ENCODE assay signal across 8 mouse cellular contexts in genomic region chr16:20611357-20612227, GRCm38 (mm10). TPM values are rescaled to one million over a fixed set of nuclear protein-coding genes. Genes with fewer than 3 reads are reported as not detected.
DNase-seq lines count a peak whose midpoint lies in the region; ATAC-seq and TF ChIP-seq lines count a peak whose summit lies in the region.

Gene Eef1akmt4, plus strand, starts transcription at chr16:20611593.
Gene Gm49333, plus strand, starts transcription at chr16:20611610.
Gene Alg3, minus strand, starts transcription at chr16:20611735.

- peak within 1 kb of the TSS; percentile 74 for H3K9ac ChIP-seq in CH12.LX (ENCODE audit: insufficient read depth, low read depth)
- peak within 1 kb of the TSS; percentile 82 for H3K9ac ChIP-seq in heart, embryonic 15.5 days
- peak within 1 kb of the TSS; percentile 84 for H3K9ac ChIP-seq in liver, postnatal 0 days (replicated peaks)
- peak within 1 kb of the TSS; percentile 92 for H3K9ac ChIP-seq in neural tube, embryonic 13.5 days

- TF ChIP-seq EP300 in CH12.LX (IDR thresholded peaks at IDR 0.05; ENCODE audit: low read length), result no peak
- TF ChIP-seq EP300 in liver, postnatal 0 days (IDR thresholded peaks at IDR 0.05; ENCODE audit: low read depth), result no peak; the same call in 1 of the 2 replicates

- H3K4me3 ChIP-seq in CH12.LX (replicated peaks in 1 of 3; ENCODE audit: low read depth in 2 of 3, low read length in 2 of 3, poor library complexity in 1 of 3), result peak within 1 kb of the TSS; percentile 70 to 86 (median 79)
- H3K4me3 ChIP-seq in heart, embryonic 15.5 days, result peak within 1 kb of the TSS; percentile 83
- peak within 1 kb of the TSS; percentile 81 for H3K4me3 ChIP-seq in liver, postnatal 0 days (ENCODE audit: low read depth, low read length)
- peak within 1 kb of the TSS; percentile 84 for H3K4me3 ChIP-seq in neural tube, embryonic 13.5 days

- in situ Hi-C loops in CH12.LX (cut with MboI; ENCODE audit: low pct_ligation_motif_present, low pct_unique_long_range_greater_than_20kb, low sequenced_read_pairs), result loop anchor here (5.0 to 10.0 kb wide), 2 partner anchors 64 to 317 kb away; partner anchors contain the start of gene Abcf3

- TF ChIP-seq POLR2A in CH12.LX (IDR thresholded peaks at IDR 0.05; ENCODE audit: low read depth, low read length), result peak; percentile 94

- peak within 1 kb of the TSS; percentile 98 for H3K4me2 ChIP-seq in CH12.LX (ENCODE audit: insufficient read depth, low read depth, poor library complexity, severe bottlenecking)
- peak within 1 kb of the TSS; percentile 90 for H3K4me2 ChIP-seq in heart, embryonic 15.5 days
- H3K4me2 ChIP-seq in liver, postnatal 0 days (ENCODE audit: low read depth, low read length), result peak within 1 kb of the TSS; percentile 80
- H3K4me2 ChIP-seq in neural tube, embryonic 13.5 days, result peak within 1 kb of the TSS; percentile 84

- 2% methylated on average over 41 of the region's 41 CpGs for WGBS in heart, embryonic 15.5 days
- WGBS in liver, postnatal 0 days (ENCODE audit: insufficient replicate concordance), result 2% methylated on average over 41 of the region's 41 CpGs
- 2% methylated on average over 41 of the region's 41 CpGs for WGBS in neural tube, embryonic 13.5 days

- no peaks in the 10 kb centered on the region for H3K9me3 ChIP-seq in CH12.LX (replicated peaks; ENCODE audit: low read length)
- no peaks in the 10 kb centered on the region for H3K9me3 ChIP-seq in heart, embryonic 15.5 days (replicated peaks)
- H3K9me3 ChIP-seq in liver, postnatal 0 days (ENCODE audit: low read length), result no peaks in the 10 kb centered on the region
- no peaks in the 10 kb centered on the region for H3K9me3 ChIP-seq in neural tube, embryonic 13.5 days

- peaks cover 21 to 56% of the 10 kb centered on the region in 2 experiments for H3K36me3 ChIP-seq in CH12.LX (replicated peaks in 1 of 2; ENCODE audit: control insufficient read depth in 1 of 2, insufficient read depth in 1 of 2, low read length in 1 of 2)
- peaks cover 6% of the 10 kb centered on the region for H3K36me3 ChIP-seq in heart, embryonic 15.5 days
- peaks cover 13% of the 10 kb centered on the region; the same call in 1 of the 2 replicates for H3K36me3 ChIP-seq in liver, postnatal 0 days (replicated peaks; ENCODE audit: insufficient read depth, low read length)
- peaks cover 26% of the 10 kb centered on the region for H3K36me3 ChIP-seq in neural tube, embryonic 13.5 days

- no peak for TF ChIP-seq CTCF in CH12.LX (conservative IDR thresholded peaks at IDR 0.05 in 1 of 2, IDR thresholded peaks at IDR 0.05 in 1 of 2; ENCODE audit: low read depth in 2 of 2, low read length in 2 of 2)
- TF ChIP-seq CTCF in liver, postnatal 0 days (IDR thresholded peaks at IDR 0.05; ENCODE audit: low read depth), result no peak

- no peak for TF ChIP-seq RAD21 in CH12.LX (IDR thresholded peaks at IDR 0.05; ENCODE audit: low read depth, low read length)

- H3K27ac ChIP-seq in CH12.LX (ENCODE audit: insufficient read depth, low read depth), result peak within 1 kb of the TSS; percentile 46
- H3K27ac ChIP-seq in heart, embryonic 15.5 days, result peak within 1 kb of the TSS; percentile 79
- peak within 1 kb of the TSS; percentile 72 for H3K27ac ChIP-seq in liver, postnatal 0 days (ENCODE audit: low read depth)
- H3K27ac ChIP-seq in neural tube, embryonic 13.5 days (replicated peaks), result peak within 1 kb of the TSS; percentile 90

- ATAC-seq in heart, embryonic 15.5 days (replicated peaks; ENCODE audit: insufficient number of reproducible peaks, insufficient read depth, low FRiP score, low read depth), result peak; percentile 93
- peak; percentile 98 for ATAC-seq in liver, postnatal 0 days
- ATAC-seq in neural tube, embryonic 13.5 days (ENCODE audit: low read depth), result peak; percentile 93

- peaks cover 8% of the 10 kb centered on the region for H3K79me2 ChIP-seq in CH12.LX (replicated peaks; ENCODE audit: control insufficient read depth, extremely low read depth, insufficient read depth, poor library complexity, severe bottlenecking)

- peak; percentile 100 for DNase-seq in CH12.LX (ENCODE audit: extremely low read depth)
- DNase-seq in c-Kit-positive CD71-negative TER-119-negative erythroid progenitor cells, embryonic 14.5 days (ENCODE audit: low read depth), result peak; percentile 93
- DNase-seq in fibroblast of lung, adult 2 months (ENCODE audit: low read depth), result peak; percentile 84
- peak; percentile 93 for DNase-seq in kidney, postnatal 14 days
- peak; percentile 91 for DNase-seq in liver, postnatal 0 days
- DNase-seq in telencephalon, adult 2 months (ENCODE audit: low read depth, low spot score), result peak; percentile 88

- peaks cover 6 to 33% of the 10 kb centered on the region in 2 experiments for H3K4me1 ChIP-seq in CH12.LX (ENCODE audit: control insufficient read depth in 1 of 2, insufficient read depth in 2 of 2)
- H3K4me1 ChIP-seq in heart, embryonic 15.5 days (replicated peaks), result peaks cover 15% of the 10 kb centered on the region
- peaks cover 17% of the 10 kb centered on the region for H3K4me1 ChIP-seq in liver, postnatal 0 days (ENCODE audit: insufficient read depth)
- H3K4me1 ChIP-seq in neural tube, embryonic 13.5 days (replicated peaks), result peaks cover 29% of the 10 kb centered on the region

- H3K27me3 ChIP-seq in CH12.LX (replicated peaks), result no peaks in the 10 kb centered on the region
- no peaks in the 10 kb centered on the region for H3K27me3 ChIP-seq in heart, embryonic 15.5 days
- H3K27me3 ChIP-seq in liver, postnatal 0 days (ENCODE audit: insufficient read depth, low read length), result no peaks in the 10 kb centered on the region
- H3K27me3 ChIP-seq in neural tube, embryonic 13.5 days, result no peaks in the 10 kb centered on the region

- dilution Hi-C loops in CH12.LX (cut with MboI; ENCODE audit: extremely low pct_ligation_motif_present, extremely low pct_unique_long_range_greater_than_20kb, low sequenced_read_pairs), result no loop called here

TF ChIP-seq in CH12.LX, 34 proteins besides CTCF, POLR2A, EP300 and RAD21 (continues in another document):
- TF ChIP-seq SIN3A (IDR thresholded peaks at IDR 0.05; ENCODE audit: low read length) (peak; percentile 99), ZC3H11A (IDR thresholded peaks at IDR 0.05; ENCODE audit: low read depth, low read length) (no peak), TCF12 (IDR thresholded peaks at IDR 0.05; ENCODE audit: low read depth, low read length) (peak; percentile 66; the same call in 1 of the 2 replicates), CHD2 (IDR thresholded peaks at IDR 0.05; ENCODE audit: low read length) (peak; percentile 60; the same call in 1 of the 2 replicates), ZNF384 (IDR thresholded peaks at IDR 0.05; ENCODE audit: low read depth, low read length) (no peak), ZMIZ1 (IDR thresholded peaks at IDR 0.05; ENCODE audit: low read depth, low read length) (peak; percentile 68; the same call in 1 of the 2 replicates), NRF1 (IDR thresholded peaks at IDR 0.05; ENCODE audit: low read depth, low read length) (peak; percentile 64), MYC (IDR thresholded peaks at IDR 0.05; ENCODE audit: low read depth, low read length) (peak; percentile 100), MAZ (IDR thresholded peaks at IDR 0.05; ENCODE audit: low read depth, low read length) (0 out of 2 replicates have a peak, but pooled peaks have one; percentile 44), PAX5 (IDR thresholded peaks at IDR 0.05; ENCODE audit: low read length) (no peak), IRF4 (IDR thresholded peaks at IDR 0.05; ENCODE audit: low read depth, low read length) (0 out of 2 replicates have a peak, but pooled peaks have one; percentile 16), ETS1 (conservative IDR thresholded peaks at IDR 0.05; ENCODE audit: low read depth, low read length) (peak; percentile 68), MEF2A (IDR thresholded peaks at IDR 0.05; ENCODE audit: borderline replicate concordance, low read depth, low read length) (no peak; the same call in 1 of the 2 replicates), HCFC1 (IDR thresholded peaks at IDR 0.05; ENCODE audit: low read depth, low read length) (peak; percentile 83), MAFK (IDR thresholded peaks at IDR 0.05; ENCODE audit: insufficient replicate concordance, low read length) (no peak), POLR2AphosphoS2 (IDR thresholded peaks at IDR 0.05; ENCODE audit: low read depth, low read length) (no peak), ZKSCAN1 (IDR thresholded peaks at IDR 0.05; ENCODE audit: borderline replicate concordance, low read depth, low read length) (no peak), TBP (conservative IDR thresholded peaks at IDR 0.05; ENCODE audit: low read depth, low read length) (peak; percentile 91), JUN (IDR thresholded peaks at IDR 0.05; ENCODE audit: insufficient read depth, low read depth, low read length) (peak; percentile 28; the same call in 1 of the 2 replicates), GABPA (IDR thresholded peaks at IDR 0.05; ENCODE audit: insufficient replicate concordance, low read depth, low read length) (no peak), USF2 (conservative IDR thresholded peaks at IDR 0.05; ENCODE audit: low read depth, low read length) (no peak), RCOR1 (conservative IDR thresholded peaks at IDR 0.05; ENCODE audit: low read depth, low read length) (no peak)

RNA-seq across cellular contexts. Expression of gene Eef1akmt4, which starts in this region (rescaled TPM):
- total RNA-seq in CH12.LX (2012; rRNA removed), result 50.7 and 54.6 TPM in 2 replicates
- total RNA-seq in CH12.LX (2014; rRNA removed), result 82.8 and 86.9 TPM in 2 replicates
- 49.5 and 53.3 TPM in 2 replicates for polyA plus RNA-seq in CH12.LX (2012; ENCODE audit: insufficient read length, low read depth)
- polyA plus RNA-seq in heart, embryonic 15.5 days (2015; fragmentation: Nextera tagmentation; extraction: Ambion mirVana), result 13.4 and 17.6 TPM in 2 replicates
- 20.4 and 23.3 TPM in 2 replicates for polyA plus RNA-seq in liver, postnatal 0 days (2015; fragmentation: Nextera tagmentation; extraction: Ambion mirVana)
- 15.0 and 16.2 TPM in 2 replicates for polyA plus RNA-seq in neural tube, embryonic 13.5 days (2015; fragmentation: Nextera tagmentation; extraction: Ambion mirVana)

RNA-seq across cellular contexts. Expression of gene Gm49333, which starts in this region (rescaled TPM):
- total RNA-seq in CH12.LX (2012; rRNA removed), result 0.08 TPM in 1 of 2 replicates, not detected in the other
- not detected in 2 replicates for total RNA-seq in CH12.LX (2014; rRNA removed)
- not detected in 2 replicates for polyA plus RNA-seq in CH12.LX (2012; ENCODE audit: insufficient read length, low read depth)
- polyA plus RNA-seq in heart, embryonic 15.5 days (2015; fragmentation: Nextera tagmentation; extraction: Ambion mirVana), result not detected in 2 replicates
- not detected in 2 replicates for polyA plus RNA-seq in liver, postnatal 0 days (2015; fragmentation: Nextera tagmentation; extraction: Ambion mirVana)
- polyA plus RNA-seq in neural tube, embryonic 13.5 days (2015; fragmentation: Nextera tagmentation; extraction: Ambion mirVana), result 1.4 TPM in 1 of 2 replicates, not detected in the other

RNA-seq across cellular contexts. Expression of gene Alg3, which starts in this region (rescaled TPM):
- 22.7 and 25.6 TPM in 2 replicates for total RNA-seq in CH12.LX (2012; rRNA removed)
- 16.0 and 17.2 TPM in 2 replicates for total RNA-seq in CH12.LX (2014; rRNA removed)
- polyA plus RNA-seq in CH12.LX (2012; ENCODE audit: insufficient read length, low read depth), result 70.4 and 81.1 TPM in 2 replicates
- 23.6 and 30.7 TPM in 2 replicates for polyA plus RNA-seq in heart, embryonic 15.5 days (2015; fragmentation: Nextera tagmentation; extraction: Ambion mirVana)
- 18.6 and 19.0 TPM in 2 replicates for polyA plus RNA-seq in liver, postnatal 0 days (2015; fragmentation: Nextera tagmentation; extraction: Ambion mirVana)
- 43.2 and 44.8 TPM in 2 replicates for polyA plus RNA-seq in neural tube, embryonic 13.5 days (2015; fragmentation: Nextera tagmentation; extraction: Ambion mirVana)

Comparison
In these comparisons a context has a peak if more than half of its experiments do, and no peak if none do; other contexts are left out.
1. Peak in every context shown above with its lines: DNase-seq, ATAC-seq, H3K4me3 ChIP-seq and H3K27ac ChIP-seq.